Mouse (Mus musculus): ENCODE data around the gene Dnmbp. TPM values are rescaled to one million over a fixed set of nuclear protein-coding genes. Genes with fewer than 3 reads are reported as not detected.

Dnmbp gene
- polyA plus RNA-seq, 1 experiment from 2014 or later: 4.2 TPM

GRCm38 (mm10) chr19:43943076-43943475 lies 3.1 kb upstream of the Dnmbp start:
- Histone ChIP-seq H3K9ac (no peak overlapping the region), H3K36me3 (no peaks in the 10 kb centered on the region), H3K27me3 (replicated peaks) (peaks cover 12% of the 10 kb centered on the region; the same call in 1 of the 2 replicates), H3K4me3 (no peak overlapping the region), H3K4me2 (no peak overlapping the region), H3K27ac (no peak overlapping the region), H3K9me3 (replicated peaks) (no peaks in the 10 kb centered on the region), H3K4me1 (peaks cover 23% of the 10 kb centered on the region)
- WGBS (ENCODE audit: insufficient replicate concordance): 66% methylated on average over 16 of the region's 16 CpGs
- no peak for ATAC-seq

GRCm38 (mm10) chr19:43939171-43939768 lies 721 bp downstream of the Dnmbp start:
- Histone ChIP-seq H3K4me3 (peak overlapping the region; percentile 71), H3K4me2 (peak overlapping the region; percentile 94), H3K36me3 (no peaks in the 10 kb centered on the region), H3K9ac (peak overlapping the region; percentile 78), H3K27ac (0 out of 2 replicates have a peak overlapping the region, but pooled peaks have one; percentile 54), H3K9me3 (replicated peaks) (no peaks in the 10 kb centered on the region), H3K27me3 (replicated peaks) (peaks cover 12% of the 10 kb centered on the region; the same call in 1 of the 2 replicates), H3K4me1 (peaks cover 37% of the 10 kb centered on the region)
- no peak for ATAC-seq
- 31% methylated on average over 16 of the region's 16 CpGs for WGBS (ENCODE audit: insufficient replicate concordance)

DNA sequence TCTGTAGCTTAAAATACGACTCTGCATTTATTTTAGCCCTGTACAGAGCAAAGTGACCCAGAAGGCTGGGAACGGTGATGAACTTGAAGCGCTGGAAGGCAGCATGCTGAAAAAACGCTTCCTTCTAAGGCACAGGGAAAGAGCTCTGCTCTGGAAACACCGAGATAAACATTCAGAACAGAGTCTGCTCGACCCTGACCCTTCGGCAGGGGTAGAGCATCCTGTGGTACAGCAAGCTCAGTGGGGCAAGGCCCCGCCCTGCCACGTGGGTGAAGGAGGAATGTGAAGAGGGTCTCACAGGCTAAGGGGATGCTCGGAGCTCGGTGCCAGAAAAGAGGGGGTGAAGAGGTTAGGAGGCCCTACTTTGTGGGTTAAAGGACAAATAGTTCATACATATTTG lies 1.6 kb downstream of the Dnmbp start:
- no peak overlapping the region for H3K27ac ChIP-seq

GRCm38 (mm10) chr19:43930926-43931325 lies 9.1 kb downstream of the Dnmbp start:
- WGBS (ENCODE audit: insufficient replicate concordance): 65% methylated on average over 6 of the region's 6 CpGs
- Histone ChIP-seq H3K36me3 (no peaks in the 10 kb centered on the region), H3K27ac (no peak overlapping the region), H3K4me2 (no peak overlapping the region), H3K4me3 (no peak overlapping the region), H3K9me3 (replicated peaks) (no peaks in the 10 kb centered on the region), H3K4me1 (0 out of 2 replicates have a peak, but pooled peaks cover 10% of the 10 kb centered on the region), H3K27me3 (replicated peaks) (no peaks in the 10 kb centered on the region), H3K9ac (no peak overlapping the region)
- no peak for ATAC-seq

More for the DNA sequence above, 1.6 kb downstream of the Dnmbp start:
- H3K9ac ChIP-seq: no peak overlapping the region
- H3K36me3 ChIP-seq: no peaks in the 10 kb centered on the region
- H3K9me3 ChIP-seq (replicated peaks): no peaks in the 10 kb centered on the region
- H3K4me3 ChIP-seq: no peak overlapping the region; the same call in 1 of the 2 replicates
- ATAC-seq: no peak
- peaks cover 37% of the 10 kb centered on the region for H3K4me1 ChIP-seq
- peaks cover 12% of the 10 kb centered on the region; the same call in 1 of the 2 replicates for H3K27me3 ChIP-seq (replicated peaks)
- H3K4me2 ChIP-seq: peak overlapping the region; percentile 94
- WGBS (ENCODE audit: insufficient replicate concordance): 28% methylated on average over 11 of the region's 11 CpGs

- Histone ChIP-seq H3K9me3 (replicated peaks) (no peaks in the 10 kb centered on the region), H3K4me1 (0 out of 2 replicates have a peak, but pooled peaks cover 9% of the 10 kb centered on the region), H3K4me3 (no peak overlapping the region), H3K9ac (no peak overlapping the region), H3K27me3 (replicated peaks) (no peaks in the 10 kb centered on the region), H3K4me2 (no peak overlapping the region), H3K27ac (no peak overlapping the region), H3K36me3 (no peaks in the 10 kb centered on the region)
- no peak for ATAC-seq
- 27% methylated on average over 7 of the region's 7 CpGs for WGBS (ENCODE audit: insufficient replicate concordance)
These were observed 9.6 kb downstream of the Dnmbp start for GRCm38 (mm10) chr19:43930366-43930765.

DNA sequence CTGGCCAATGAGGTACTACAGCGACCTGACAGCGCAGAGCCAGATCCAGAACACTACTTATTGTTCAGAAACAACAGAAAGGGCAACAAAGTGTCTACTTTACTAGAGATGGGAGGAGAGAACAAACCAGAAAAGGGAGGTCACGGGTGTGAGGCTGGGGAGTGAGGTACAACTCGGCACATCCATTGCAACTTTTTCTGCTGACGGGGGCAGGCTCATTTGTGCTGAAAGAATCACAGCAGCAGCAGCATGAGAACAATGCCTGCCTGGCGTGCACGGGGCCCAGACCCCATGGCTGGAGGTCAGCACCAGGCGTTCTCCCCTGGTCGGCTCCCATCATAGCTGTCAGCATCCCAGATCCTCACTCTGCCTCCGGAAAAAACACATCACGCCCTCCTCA lies 10.1 kb downstream of the Dnmbp start:
- Histone ChIP-seq H3K9me3 (replicated peaks) (no peaks in the 10 kb centered on the region), H3K4me1 (0 out of 2 replicates have a peak, but pooled peaks cover 9% of the 10 kb centered on the region), H3K27me3 (replicated peaks) (no peaks in the 10 kb centered on the region), H3K36me3 (no peaks in the 10 kb centered on the region), H3K27ac (no peak overlapping the region), H3K4me3 (no peak overlapping the region), H3K9ac (no peak overlapping the region), H3K4me2 (no peak overlapping the region)
- 57% methylated on average over 11 of the region's 11 CpGs for WGBS (ENCODE audit: insufficient replicate concordance)
- no peak for ATAC-seq

DNA sequence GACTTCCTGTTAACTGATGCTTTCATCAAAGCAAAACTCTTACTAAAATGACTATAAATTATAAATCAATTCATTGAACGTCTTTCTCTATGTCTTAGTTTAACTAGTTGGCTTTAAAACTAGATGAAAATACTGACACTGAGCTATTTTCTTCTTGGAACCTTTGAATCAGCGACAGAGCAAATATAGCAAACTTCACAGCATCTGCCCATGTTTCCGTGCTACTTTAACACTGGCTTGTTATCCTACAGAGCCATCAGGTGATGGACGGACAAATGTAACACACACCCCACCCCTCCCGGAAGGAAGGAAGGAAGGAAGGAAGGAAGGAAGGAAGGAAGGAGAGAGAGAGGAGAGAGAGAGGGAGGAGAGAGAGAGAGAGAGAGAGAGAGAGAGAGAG lies 12.0 kb downstream of the Dnmbp start:
- peaks cover 8% of the 10 kb centered on the region; the same call in 1 of the 2 replicates for H3K36me3 ChIP-seq
- no peak overlapping the region for H3K9ac ChIP-seq
- H3K27ac ChIP-seq: no peak overlapping the region
- H3K9me3 ChIP-seq (replicated peaks): peaks cover 2% of the 10 kb centered on the region; the same call in 1 of the 2 replicates
- no peak for ATAC-seq
- H3K4me2 ChIP-seq: no peak overlapping the region
- H3K27me3 ChIP-seq (replicated peaks): no peaks in the 10 kb centered on the region
- 0 out of 2 replicates have a peak, but pooled peaks cover 9% of the 10 kb centered on the region for H3K4me1 ChIP-seq
- 70% methylated on average over 5 of the region's 5 CpGs for WGBS (ENCODE audit: insufficient replicate concordance)
- H3K4me3 ChIP-seq: no peak overlapping the region

- peaks cover 3% of the 10 kb centered on the region; the same call in 1 of the 2 replicates for H3K9me3 ChIP-seq (replicated peaks)
- H3K4me3 ChIP-seq: no peak overlapping the region
- H3K4me1 ChIP-seq: 0 out of 2 replicates have a peak, but pooled peaks cover 12% of the 10 kb centered on the region
- no peaks in the 10 kb centered on the region for H3K27me3 ChIP-seq (replicated peaks)
- no peak for ATAC-seq
- peaks cover 9% of the 10 kb centered on the region; the same call in 1 of the 2 replicates for H3K36me3 ChIP-seq
- no peak overlapping the region for H3K4me2 ChIP-seq
- WGBS (ENCODE audit: insufficient replicate concordance): 69% methylated on average over 10 of the region's 10 CpGs
- H3K9ac ChIP-seq: no peak overlapping the region
- no peak overlapping the region for H3K27ac ChIP-seq
These were observed 12.9 kb downstream of the Dnmbp start for GRCm38 (mm10) chr19:43927057-43927456.

- ATAC-seq: no peak
- Histone ChIP-seq H3K27me3 (replicated peaks) (no peaks in the 10 kb centered on the region), H3K4me2 (no peak overlapping the region), H3K4me1 (peaks cover 19% of the 10 kb centered on the region), H3K27ac (no peak overlapping the region), H3K9ac (no peak overlapping the region), H3K4me3 (no peak overlapping the region), H3K36me3 (peaks cover 9% of the 10 kb centered on the region; the same call in 1 of the 2 replicates), H3K9me3 (replicated peaks) (peaks cover 3% of the 10 kb centered on the region; the same call in 1 of the 2 replicates)
- 65% methylated on average over 10 of the region's 10 CpGs for WGBS (ENCODE audit: insufficient replicate concordance)
These were observed 13.6 kb downstream of the Dnmbp start for GRCm38 (mm10) chr19:43926141-43926987.

- H3K9ac ChIP-seq: no peak overlapping the region
- peaks cover 3% of the 10 kb centered on the region; the same call in 1 of the 2 replicates for H3K9me3 ChIP-seq (replicated peaks)
- H3K4me1 ChIP-seq: peaks cover 30% of the 10 kb centered on the region
- H3K36me3 ChIP-seq: peaks cover 9% of the 10 kb centered on the region; the same call in 1 of the 2 replicates
- H3K4me2 ChIP-seq: no peak overlapping the region
- H3K27ac ChIP-seq: no peak overlapping the region
- ATAC-seq: no peak
- WGBS (ENCODE audit: insufficient replicate concordance): 43% methylated on average over 8 of the region's 8 CpGs
- H3K4me3 ChIP-seq: no peak overlapping the region
- no peaks in the 10 kb centered on the region for H3K27me3 ChIP-seq (replicated peaks)
These were observed 15.6 kb downstream of the Dnmbp start for GRCm38 (mm10) chr19:43924361-43924760.

DNA sequence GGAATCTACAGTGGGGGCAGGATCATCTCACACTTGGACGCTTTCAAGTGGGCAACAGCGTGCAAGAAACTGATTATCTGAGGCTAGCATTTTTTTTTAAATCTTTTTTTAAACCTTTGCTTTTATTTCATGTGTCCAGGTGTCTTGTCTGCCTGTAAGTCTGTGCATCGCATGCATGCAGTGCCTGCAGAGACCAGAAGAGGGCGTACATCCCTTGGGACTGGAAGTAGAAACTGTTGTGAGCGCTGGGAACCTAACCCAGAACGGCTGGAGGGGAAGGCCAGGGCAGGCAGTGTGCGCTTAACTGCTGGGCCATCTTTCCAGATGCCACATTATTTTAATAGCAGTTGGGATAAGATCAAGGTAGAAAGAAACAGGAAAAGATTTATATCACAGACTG lies 17.0 kb downstream of the Dnmbp start:
- H3K4me3 ChIP-seq: no peak overlapping the region
- H3K27me3 ChIP-seq (replicated peaks): no peaks in the 10 kb centered on the region
- 85% methylated on average over 7 of the region's 7 CpGs for WGBS (ENCODE audit: insufficient replicate concordance)
- H3K4me1 ChIP-seq: peaks cover 41% of the 10 kb centered on the region
- H3K9me3 ChIP-seq (replicated peaks): peaks cover 3% of the 10 kb centered on the region; the same call in 1 of the 2 replicates
- H3K4me2 ChIP-seq: no peak overlapping the region
- H3K36me3 ChIP-seq: peaks cover 9% of the 10 kb centered on the region; the same call in 1 of the 2 replicates
- ATAC-seq: no peak
- H3K9ac ChIP-seq: no peak overlapping the region
- no peak overlapping the region for H3K27ac ChIP-seq

DNA sequence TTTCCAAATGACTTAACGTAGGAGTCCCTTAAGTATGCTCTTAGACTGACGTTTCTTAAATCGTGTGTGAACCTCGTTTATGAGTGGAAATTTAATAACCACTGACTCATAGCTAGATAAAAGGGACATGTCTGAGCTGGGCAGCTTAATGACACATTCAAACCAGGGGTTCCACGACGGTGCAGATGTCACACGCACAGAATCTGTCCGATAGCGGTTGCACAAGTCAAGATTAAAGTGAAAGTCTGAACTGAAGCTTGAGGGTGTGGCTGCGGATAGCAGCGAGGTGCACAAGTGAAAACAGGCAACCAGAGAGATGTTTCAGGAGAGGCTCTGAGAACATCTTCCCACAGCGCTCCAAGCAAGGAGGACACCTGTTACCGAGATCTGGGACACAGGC lies 18.6 kb downstream of the Dnmbp start:
- Histone ChIP-seq H3K4me1 (peaks cover 53% of the 10 kb centered on the region), H3K27me3 (replicated peaks) (no peaks in the 10 kb centered on the region), H3K4me2 (peak overlapping the region; percentile 59), H3K36me3 (peaks cover 9% of the 10 kb centered on the region; the same call in 1 of the 2 replicates), H3K9ac (no peak overlapping the region), H3K27ac (no peak overlapping the region), H3K9me3 (replicated peaks) (peaks cover 3% of the 10 kb centered on the region; the same call in 1 of the 2 replicates), H3K4me3 (peak overlapping the region; percentile 20)
- WGBS (ENCODE audit: insufficient replicate concordance): 30% methylated on average over 13 of the region's 13 CpGs
- no peak for ATAC-seq

All from liver, embryonic 12.5 days (tissue).